Comparison of ENCODE assay signal across 8 mouse cellular contexts in the genomic region with DNA sequence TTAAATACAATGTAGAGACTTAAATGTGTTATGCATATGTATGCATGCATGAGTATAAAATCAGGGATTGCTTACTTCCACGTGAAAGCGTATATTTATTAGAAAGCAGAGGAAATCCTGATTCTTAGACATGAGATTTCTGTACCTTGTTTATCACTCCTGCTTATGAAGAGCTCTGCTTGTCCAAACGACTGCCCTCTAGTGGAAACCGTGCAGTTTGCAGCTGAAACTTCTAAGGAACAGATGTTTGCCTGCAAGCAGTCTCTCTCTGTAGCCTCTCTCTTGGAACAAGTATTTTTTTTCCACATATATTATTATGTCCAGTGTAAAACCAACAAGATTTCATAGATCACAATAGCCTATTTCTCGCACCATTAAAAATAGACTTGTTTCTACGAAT.
A peak's percentile ranks its signal among the peaks of the same experiment; 100 is the strongest.
DNase-seq lines count a peak whose midpoint lies in the region; ATAC-seq and TF ChIP-seq lines count a peak whose summit lies in the region.
"Had no signal": no experiment of that assay in that cellular context is flagged by ENCODE, and none has a peak within 500 bp of the region (broad histone marks: within the 10 kb centered on the region; RNA-seq: fewer than 3 reads in every experiment).

No protein-coding gene starts in this region.

- DNase-seq in G1E (ENCODE audit: low spot score), result no peak
- peak; percentile 38 to 47 for DNase-seq in adrenal gland, adult 18-20 months (ENCODE audit: low spot score in 2 of 2)
- peak; percentile 89 for DNase-seq in embryo, embryonic 10 days (ENCODE audit: low spot score)
- DNase-seq in gastrocnemius, postnatal 4 days (ENCODE audit: low spot score in 2 of 2), result peak; percentile 31 to 66
- DNase-seq in layer of hippocampus, postnatal 25 days (ENCODE audit: extremely low spot score in 1 of 2, low spot score in 1 of 2), result peak; percentile 39 to 84
- DNase-seq: liver, embryonic 13.5 days had no signal

- no peaks in the 10 kb centered on the region for H3K36me3 ChIP-seq in G1E (replicated peaks)
- H3K36me3 ChIP-seq in testis, adult 2 months (ENCODE audit: control insufficient read depth, insufficient read depth, low read length), result no peaks in the 10 kb centered on the region
- H3K36me3 ChIP-seq: liver, embryonic 13.5 days had no signal

- no peak for TF ChIP-seq POLR2A in testis, adult 2 months (IDR thresholded peaks at IDR 0.05; ENCODE audit: control insufficient read depth, low read depth, low read length)

- H3K27ac ChIP-seq in testis, adult 2 months (ENCODE audit: control insufficient read depth, insufficient read depth, low read depth, low read length), result no peak overlapping the region
- H3K27ac ChIP-seq: liver, embryonic 13.5 days had no signal

- no peak overlapping the region for H3K4me3 ChIP-seq in G1E (ENCODE audit: low read depth, low read length)
- no peak overlapping the region for H3K4me3 ChIP-seq in testis, adult 2 months (ENCODE audit: control insufficient read depth, low read depth, low read length)
- H3K4me3 ChIP-seq: liver, embryonic 13.5 days had no signal

- ATAC-seq in G1E (ENCODE audit: extremely low read depth, insufficient number of reproducible peaks, low FRiP score, poor library complexity, severe bottlenecking), result 0 out of 2 replicates have a peak, but pooled peaks have one; percentile 22
- peak; percentile 68; the same call in 1 of the 2 replicates for ATAC-seq in megakaryocyte-erythroid progenitor cell, adult 5-6 weeks (replicated peaks; ENCODE audit: low FRiP score, low TSS enrichment, poor library complexity, severe bottlenecking)

- H3K27me3 ChIP-seq in G1E (ENCODE audit: insufficient read depth, low read length), result no peaks in the 10 kb centered on the region
- no peaks in the 10 kb centered on the region for H3K27me3 ChIP-seq in testis, adult 2 months (ENCODE audit: control insufficient read depth, insufficient read depth, low read length)
- H3K27me3 ChIP-seq: liver, embryonic 13.5 days had no signal

- no peak for TF ChIP-seq CTCF in G1E (IDR thresholded peaks at IDR 0.05; ENCODE audit: low read depth, low read length)
- peak; percentile 24; the same call in 1 of the 2 replicates for TF ChIP-seq CTCF in testis, adult 2 months (IDR thresholded peaks at IDR 0.05; ENCODE audit: control insufficient read depth, insufficient read depth, insufficient replicate concordance, low read depth, low read length)

- peaks cover 2% of the 10 kb centered on the region for H3K9me3 ChIP-seq in G1E (replicated peaks)
- H3K9me3 ChIP-seq: liver, embryonic 13.5 days had no signal

- no peaks in the 10 kb centered on the region for H3K4me1 ChIP-seq in G1E (ENCODE audit: insufficient read depth, low read depth, low read length)
- H3K4me1 ChIP-seq in testis, adult 2 months (ENCODE audit: control insufficient read depth, insufficient read depth, low read length), result no peaks in the 10 kb centered on the region
- H3K4me1 ChIP-seq: liver, embryonic 13.5 days had no signal
